Mouse (Mus musculus) thymus, postnatal 10 days (tissue): ENCODE measurements around the gene Gm10715.
A peak's percentile ranks its signal among the peaks of the same experiment; 100 is the strongest.
"Not testable (repeated sequence)": the region's sequence is repeated elsewhere in the genome, so short reads cannot be mapped to it uniquely, and the experiment has no call there.

Experiments used
- DNase-seq, 2 experiments: peaks; one replicate each; pipeline ENCODE4 v3.0.0; 2021; ENCODE audit warnings: low spot score in 2 of 2

Gene Gm10715

DNA sequence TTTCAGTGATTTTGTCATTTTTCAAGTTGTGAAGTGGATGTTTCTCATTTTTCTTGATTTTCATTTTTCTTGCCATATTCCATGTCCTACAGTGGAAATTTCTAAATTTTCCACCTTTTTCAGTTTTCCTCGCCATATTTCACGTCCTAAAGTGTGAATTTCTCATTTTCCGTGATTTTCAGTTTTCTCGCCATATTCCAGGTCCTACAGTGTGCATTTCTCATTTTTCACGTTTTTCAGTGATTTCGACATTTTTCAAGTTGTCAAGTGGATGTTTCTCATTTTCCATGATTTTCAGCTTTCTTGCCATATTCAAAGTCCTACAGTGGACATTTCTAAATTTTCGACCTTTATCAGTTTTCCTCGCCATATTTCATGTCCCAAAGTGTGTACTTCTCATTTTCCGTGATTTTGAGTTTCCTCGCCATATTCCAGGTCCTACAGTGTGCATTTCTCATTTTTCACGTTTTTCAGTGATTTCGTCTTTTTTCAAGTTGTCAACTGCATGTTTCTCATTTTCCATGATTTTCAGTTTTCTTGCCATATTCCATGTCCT, 11.7 kb upstream of the Gm10715 start, which contains the start of gene Gm10717:
Gene Gm10717 (plus strand): TSS at position 506 of the 556 bp plus-strand sequence.
- DNase-seq, result peak; percentile 62 to 74

DNA sequence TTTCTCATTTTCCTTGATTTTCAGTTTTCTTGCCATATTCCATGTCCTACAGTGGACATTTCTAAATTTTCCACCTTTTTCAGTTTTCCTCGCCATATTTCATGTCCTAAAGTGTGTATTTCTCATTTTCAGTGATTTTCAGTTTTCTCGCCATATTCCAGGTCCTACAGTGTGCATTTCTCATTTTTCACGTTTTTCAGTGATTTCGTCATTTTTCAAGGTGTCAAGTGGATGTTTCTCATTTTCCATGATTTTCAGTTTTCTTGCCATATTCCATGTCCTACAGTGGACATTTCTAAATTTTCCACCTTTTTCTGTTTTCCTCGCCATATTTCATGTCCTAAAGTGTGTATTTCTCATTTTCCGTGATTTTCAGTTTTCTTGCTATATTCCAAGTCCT, 11.0 kb upstream of the Gm10715 start:
- peak; percentile 87 to 88 for DNase-seq

DNA sequence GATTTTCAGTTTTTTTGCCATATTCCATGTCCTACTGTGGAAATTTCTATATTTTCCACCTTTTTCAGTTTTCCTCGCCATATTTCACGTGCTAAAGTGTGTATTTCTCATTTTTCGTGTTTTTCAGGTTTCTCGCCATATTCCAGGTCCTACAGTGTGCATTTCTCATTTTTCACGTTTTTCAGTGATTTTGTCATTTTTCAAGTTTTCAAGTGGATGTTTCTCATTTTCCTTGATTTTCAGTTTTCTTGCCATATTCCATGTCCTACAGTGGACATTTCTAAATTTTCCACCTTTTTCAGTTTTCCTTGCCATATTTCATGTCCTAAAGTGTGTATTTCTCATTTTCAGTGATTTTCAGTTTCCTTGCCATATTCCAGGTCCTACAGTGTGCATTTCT, 10.5 kb upstream of the Gm10715 start:
- not testable (repeated sequence) for DNase-seq

DNA sequence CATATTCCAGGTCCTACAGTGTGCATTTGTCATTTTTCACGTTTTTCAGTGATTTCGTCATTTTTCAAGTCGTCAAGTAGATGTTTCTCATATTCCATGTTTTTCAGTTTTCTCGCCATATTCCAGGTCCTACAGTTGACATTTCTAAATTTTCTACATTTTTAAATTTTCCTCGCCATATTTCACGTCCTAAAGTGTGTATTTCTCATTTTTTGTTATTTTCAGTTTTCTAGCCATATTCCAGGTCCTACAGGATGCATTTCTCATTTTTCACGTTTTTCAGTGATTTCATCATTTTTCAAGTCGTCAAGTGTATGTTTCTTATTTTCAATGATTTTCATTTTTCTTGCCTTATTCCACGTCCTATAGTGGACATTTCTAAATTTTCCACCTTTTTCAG, 9.9 kb upstream of the Gm10715 start:
- DNase-seq, result not testable (repeated sequence)

DNA sequence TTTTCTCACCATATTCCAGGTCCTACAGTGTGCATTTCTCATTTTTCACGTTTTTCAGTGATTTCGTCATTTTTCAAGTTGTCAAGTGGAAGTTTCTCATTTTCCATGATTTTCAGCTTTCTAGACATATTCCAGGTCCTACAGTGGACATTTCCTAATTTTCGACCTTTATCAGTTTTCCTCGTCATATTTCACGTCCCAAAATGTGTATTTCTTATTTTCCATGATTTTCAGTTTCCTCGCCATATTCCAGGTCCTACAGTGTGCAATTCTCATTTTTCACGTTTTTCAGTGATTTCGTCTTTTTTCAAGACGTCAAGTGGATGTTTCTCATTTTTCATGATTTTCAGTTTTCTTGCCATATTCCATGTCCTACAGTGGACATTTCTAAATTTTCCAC, 9.5 kb upstream of the Gm10715 start:
- DNase-seq, result not testable (repeated sequence)

DNA sequence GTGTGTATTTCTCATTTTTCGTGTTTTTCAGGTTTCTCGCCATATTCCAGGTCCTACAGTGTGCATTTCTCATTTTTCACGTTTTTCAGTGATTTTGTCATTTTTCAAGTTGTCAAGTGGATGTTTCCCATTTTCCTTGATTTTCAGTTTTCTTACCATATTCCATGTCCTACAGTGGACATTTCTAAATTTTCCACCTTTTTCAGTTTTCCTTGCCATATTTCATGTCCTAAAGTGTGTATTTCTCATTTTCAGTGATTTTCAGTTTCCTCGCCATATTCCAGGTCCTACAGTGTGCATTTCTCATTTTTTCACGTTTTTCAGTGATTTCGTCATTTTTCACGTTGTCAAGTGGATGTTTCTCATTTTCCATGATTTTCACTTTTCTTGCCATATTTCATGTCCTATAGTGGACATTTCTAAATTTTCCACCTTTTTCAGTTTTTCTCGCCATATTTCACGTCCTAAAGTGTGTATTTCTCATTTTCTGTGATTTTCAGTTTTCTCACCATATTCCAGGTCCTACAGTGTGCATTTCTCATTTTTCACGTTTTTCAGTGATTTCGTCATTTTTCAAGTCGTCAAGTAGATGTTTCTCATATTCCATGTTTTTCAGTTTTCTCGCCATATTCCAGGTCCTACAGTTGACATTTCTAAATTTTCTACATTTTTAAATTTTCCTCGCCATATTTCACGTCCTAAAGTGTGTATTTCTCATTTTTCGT, 7.2 kb upstream of the Gm10715 start:
- DNase-seq, result peak; percentile 42 to 62

DNA sequence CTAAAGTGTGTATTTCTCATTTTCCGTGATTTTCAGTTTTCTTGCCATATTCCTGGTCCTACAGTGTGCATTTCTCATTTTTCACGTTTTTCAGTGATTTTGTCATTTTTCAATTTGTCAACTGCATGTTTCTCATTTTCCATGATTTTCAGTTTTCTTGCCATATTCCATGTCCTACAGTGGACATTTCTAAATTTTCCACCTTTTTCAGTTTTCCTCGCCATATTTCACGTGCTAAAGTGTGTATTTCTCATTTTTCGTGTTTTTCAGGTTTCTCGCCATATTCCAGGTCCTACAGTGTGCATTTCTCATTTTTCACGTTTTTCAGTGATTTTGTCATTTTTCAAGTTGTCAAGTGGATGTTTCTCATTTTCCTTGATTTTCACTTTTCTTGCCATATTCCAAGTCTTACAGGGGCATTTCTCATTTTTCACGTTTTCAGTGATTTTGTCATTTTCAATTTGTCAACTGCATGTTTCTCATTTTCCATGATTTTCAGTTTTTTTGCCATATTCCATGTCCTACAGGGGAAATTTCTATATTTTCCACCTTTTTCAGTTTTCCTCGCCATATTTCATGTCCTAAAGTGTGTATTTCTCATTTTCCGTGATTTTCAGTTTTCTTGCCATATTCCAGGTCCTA, 5.9 kb upstream of the Gm10715 start:
- not testable (repeated sequence) for DNase-seq

DNA sequence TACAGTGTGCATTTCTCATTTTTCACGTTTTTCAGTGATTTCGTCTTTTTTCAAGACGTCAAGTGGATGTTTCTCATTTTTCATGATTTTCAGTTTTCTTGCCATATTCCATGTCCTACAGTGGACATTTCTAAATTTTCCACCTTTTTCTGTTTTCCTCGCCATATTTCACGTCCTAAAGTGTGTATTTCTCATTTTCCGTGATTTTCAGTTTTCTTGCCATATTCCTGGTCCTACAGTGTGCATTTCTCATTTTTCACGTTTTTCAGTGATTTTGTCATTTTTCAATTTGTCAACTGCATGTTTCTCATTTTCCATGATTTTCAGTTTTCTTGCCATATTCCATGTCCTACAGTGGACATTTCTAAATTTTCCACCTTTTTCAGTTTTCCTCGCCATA, 2.4 kb upstream of the Gm10715 start, which contains the start of gene Gm17535:
Gene Gm17535 (plus strand): TSS at position 301 of the 400 bp plus-strand sequence.
- DNase-seq, result not testable (repeated sequence)

DNA sequence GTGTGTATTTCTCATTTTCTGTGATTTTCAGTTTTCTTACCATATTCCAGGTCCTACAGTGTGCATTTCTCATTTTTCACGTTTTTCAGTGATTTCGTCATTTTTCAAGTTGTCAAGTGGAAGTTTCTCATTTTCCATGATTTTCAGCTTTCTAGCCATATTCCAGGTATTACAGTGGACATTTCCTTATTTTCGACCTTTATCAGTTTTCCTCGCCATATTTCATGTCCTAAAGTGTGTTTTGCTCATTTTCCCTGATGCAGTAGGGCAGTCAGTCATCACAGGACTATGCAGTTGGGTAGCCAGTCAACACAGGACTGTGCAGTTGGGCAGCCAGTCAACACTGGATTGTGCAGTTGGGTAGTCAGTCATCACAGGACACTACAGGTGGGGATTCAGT, 1.5 kb downstream of the Gm10715 start:
- DNase-seq, result not testable (repeated sequence)
